Mouse (Mus musculus) embryonic facial prominence, embryonic 11.5 days (tissue): Measurements from ENCODE around the gene Lgr4. TPM values are rescaled to one million over a fixed set of nuclear protein-coding genes. Genes with fewer than 3 reads are reported as not detected.

Source experiments
- ATAC-seq: fragments of 200-750 bp; cut with Nextera tagmentation; replicated peaks from 2 replicates; pipeline ENCODE4 v1.8.0; 2017; ENCODE audit warnings: low read depth; ENCODE audit not compliant: insufficient number of reproducible peaks, low FRiP score, low TSS enrichment
- DNase-seq: peaks from one replicate; pipeline ENCODE4 v3.0.0-alpha.2; 2015; ENCODE audit warnings: low spot score
- H3K27ac ChIP-seq: fragments of 300-500 bp; sonication (generic); replicated peaks from 2 replicates; pipeline ENCODE4 v1.5.1; 2014; ENCODE audit warnings: mild to moderate bottlenecking, low read depth, low read length, control low read depth
- H3K27me3 ChIP-seq: fragments of 300-500 bp; sonication (generic); 2 replicates; pipeline ENCODE4 v1.6.1; 2014; ENCODE audit warnings: mild to moderate bottlenecking, low read length, moderate library complexity, mixed read lengths; ENCODE audit not compliant: control insufficient read depth, insufficient read depth
- H3K36me3 ChIP-seq: fragments of 300-500 bp; sonication (generic); replicated peaks from 2 replicates; pipeline ENCODE4 v1.6.1; 2014; ENCODE audit warnings: low read depth, mild to moderate bottlenecking, low read length, moderate library complexity, mixed read lengths; ENCODE audit not compliant: control insufficient read depth, insufficient read depth
- H3K4me1 ChIP-seq: fragments of 300-500 bp; sonication (generic); 2 replicates; pipeline ENCODE4 v1.6.1; 2014; ENCODE audit warnings: low read length, mixed read lengths; ENCODE audit not compliant: control insufficient read depth, insufficient read depth
- H3K4me2 ChIP-seq: fragments of 300-500 bp; sonication (generic); 2 replicates; pipeline ENCODE4 v1.6.1; 2014; ENCODE audit warnings: low read depth, mild to moderate bottlenecking, control low read depth, low read length, moderate library complexity
- H3K4me3 ChIP-seq: fragments of 300-500 bp; sonication (generic); 2 replicates; pipeline ENCODE4 v1.5.1; 2014; ENCODE audit warnings: low read depth, low read length, control low read depth
- H3K9ac ChIP-seq: fragments of 300-500 bp; sonication (generic); replicated peaks from 2 replicates; pipeline ENCODE4 v1.6.1; 2014; ENCODE audit warnings: mild to moderate bottlenecking, control low read depth, low read length
- H3K9me3 ChIP-seq: fragments of 300-500 bp; sonication (generic); replicated peaks from 2 replicates; pipeline ENCODE4 v1.6.1; 2016; ENCODE audit warnings: mild to moderate bottlenecking, low read length, inconsistent platforms, mixed read lengths; ENCODE audit not compliant: control insufficient read depth
- WGBS: fragments of 180-500 bp; shearing (Covaris S2); extraction: QIAGEN DNeasy Blood & Tissue Kit; methylation state at CpG from one replicate; pipeline ENCODE4 v1.1.7; 2014; 5-methylcytosine and 5-hydroxymethylcytosine counted together
- polyA plus RNA-seq: library from polyadenylated mRNA; unstranded; fragments of >200 nt; fragmentation: Nextera tagmentation; extraction: Ambion mirVana; gene quantifications from 2 replicates; pipeline ENCODE4 v1.2.1, GENCODE M21; 2014

Lgr4 gene
- polyA plus RNA-seq, 1 experiment from 2014 or later: 17.2 TPM

GRCm38 (mm10) chr2:109974807-109975206, 57.4 kb downstream of the Lgr4 start:
- Histone ChIP-seq H3K9me3 (no peaks in the 10 kb centered on the region), H3K27ac (no peak overlapping the region), H3K9ac (no peak overlapping the region), H3K4me1 (no peaks in the 10 kb centered on the region), H3K27me3 (no peaks in the 10 kb centered on the region), H3K4me2 (no peak overlapping the region), H3K4me3 (no peak overlapping the region), H3K36me3 (no peaks in the 10 kb centered on the region)
- no peak for DNase-seq
- ATAC-seq: no peak
- WGBS: 94% methylated on average over 7 of the region's 7 CpGs

GRCm38 (mm10) chr2:109976181-109976580, 58.7 kb downstream of the Lgr4 start:
- H3K9ac ChIP-seq: no peak overlapping the region
- no peak for ATAC-seq
- 93% methylated on average over 2 of the region's 2 CpGs for WGBS

GRCm38 (mm10) chr2:109977322-109977721, 59.9 kb downstream of the Lgr4 start:
- Histone ChIP-seq H3K36me3 (no peaks in the 10 kb centered on the region), H3K27me3 (no peaks in the 10 kb centered on the region), H3K4me2 (no peak overlapping the region), H3K4me1 (no peaks in the 10 kb centered on the region), H3K4me3 (no peak overlapping the region), H3K27ac (no peak overlapping the region), H3K9ac (no peak overlapping the region), H3K9me3 (no peaks in the 10 kb centered on the region)
- 91% methylated on average over 6 of the region's 6 CpGs for whole genome bisulfite sequencing
- DNase-seq: no peak
- no peak for ATAC-seq

More at GRCm38 (mm10) chr2:109976181-109976580, 58.7 kb downstream of the Lgr4 start:
- Histone ChIP-seq H3K27me3 (no peaks in the 10 kb centered on the region), H3K4me2 (no peak overlapping the region), H3K27ac (no peak overlapping the region), H3K9me3 (no peaks in the 10 kb centered on the region), H3K4me1 (no peaks in the 10 kb centered on the region), H3K36me3 (no peaks in the 10 kb centered on the region), H3K4me3 (no peak overlapping the region)
- DNase-seq: no peak

- Histone ChIP-seq H3K9me3 (no peaks in the 10 kb centered on the region), H3K4me3 (no peak overlapping the region), H3K27ac (no peak overlapping the region), H3K36me3 (no peaks in the 10 kb centered on the region), H3K4me1 (no peaks in the 10 kb centered on the region), H3K27me3 (no peaks in the 10 kb centered on the region), H3K4me2 (no peak overlapping the region), H3K9ac (no peak overlapping the region)
- no peak for DNase-seq
- no peak for ATAC-seq
Measured at GRCm38 (mm10) chr2:109979209-109979608, 61.8 kb downstream of the Lgr4 start.

GRCm38 (mm10) chr2:109983435-109983834, 66.0 kb downstream of the Lgr4 start:
- H3K4me3 ChIP-seq: no peak overlapping the region
- no peak overlapping the region for H3K9ac ChIP-seq
- DNase-seq (no peak), ATAC-seq (no peak)
- H3K4me2 ChIP-seq: no peak overlapping the region
- H3K27me3 ChIP-seq: no peaks in the 10 kb centered on the region
- no peaks in the 10 kb centered on the region; the same call in 1 of the 2 replicates for H3K4me1 ChIP-seq
- no peak overlapping the region for H3K27ac ChIP-seq
- WGBS: 92% methylated on average over 6 of the region's 6 CpGs
- H3K9me3 ChIP-seq: no peaks in the 10 kb centered on the region
- H3K36me3 ChIP-seq: no peaks in the 10 kb centered on the region

- no peak for ATAC-seq
- no peaks in the 10 kb centered on the region for H3K9me3 ChIP-seq
- no peak for DNase-seq
- no peak overlapping the region for H3K9ac ChIP-seq
- no peaks in the 10 kb centered on the region; the same call in 1 of the 2 replicates for H3K4me1 ChIP-seq
- H3K27me3 ChIP-seq: no peaks in the 10 kb centered on the region
- no peak overlapping the region for H3K4me2 ChIP-seq
- H3K4me3 ChIP-seq: no peak overlapping the region
- no peak overlapping the region for H3K27ac ChIP-seq
- no peaks in the 10 kb centered on the region for H3K36me3 ChIP-seq
- WGBS: 26% methylated on average over 1 of the region's 1 CpGs
Measured at GRCm38 (mm10) chr2:109984930-109985329, 67.5 kb downstream of the Lgr4 start.

- Histone ChIP-seq H3K9ac (no peak overlapping the region), H3K9me3 (no peaks in the 10 kb centered on the region), H3K4me2 (no peak overlapping the region), H3K36me3 (no peaks in the 10 kb centered on the region), H3K4me3 (no peak overlapping the region), H3K27ac (no peak overlapping the region), H3K4me1 (no peaks in the 10 kb centered on the region; the same call in 1 of the 2 replicates), H3K27me3 (no peaks in the 10 kb centered on the region)
- no peak for DNase-seq
- ATAC-seq: no peak
- 60% methylated on average over 9 of the region's 9 CpGs for WGBS
Measured at GRCm38 (mm10) chr2:109985560-109985959, 68.1 kb downstream of the Lgr4 start.

- DNase-seq (peak; percentile 20), ATAC-seq (no peak)
- Histone ChIP-seq H3K36me3 (no peaks in the 10 kb centered on the region), H3K4me2 (no peak overlapping the region), H3K4me1 (no peaks in the 10 kb centered on the region; the same call in 1 of the 2 replicates), H3K27ac (no peak overlapping the region), H3K4me3 (no peak overlapping the region), H3K9ac (no peak overlapping the region), H3K27me3 (no peaks in the 10 kb centered on the region), H3K9me3 (no peaks in the 10 kb centered on the region)
- WGBS: 77% methylated on average over 11 of the region's 11 CpGs
Measured at GRCm38 (mm10) chr2:109986036-109986785, 68.8 kb downstream of the Lgr4 start.
